Mouse (Mus musculus) stomach, embryonic 16.5 days (tissue): ENCODE measurements around the gene Irs2. TPM values are rescaled to one million over a fixed set of nuclear protein-coding genes. Genes with fewer than 3 reads are reported as not detected.

Source experiments
- ATAC-seq: fragments of 200-750 bp; cut with Nextera tagmentation; 2 replicates; pipeline ENCODE4 v1.8.0; 2017; ENCODE audit warnings: moderate number of reproducible peaks, moderate TSS enrichment; ENCODE audit not compliant: insufficient read depth, low FRiP score
- H3K27ac ChIP-seq: fragments of 300-500 bp; sonication (generic); 2 replicates; pipeline ENCODE4 v1.5.1; 2014; ENCODE audit warnings: low read length
- H3K27me3 ChIP-seq: fragments of 300-500 bp; sonication (generic); 2 replicates; pipeline ENCODE4 v1.6.1; 2014; ENCODE audit warnings: low read length, control low read depth, mixed read lengths; ENCODE audit not compliant: control insufficient read depth, insufficient read depth
- H3K36me3 ChIP-seq: fragments of 300-500 bp; sonication (generic); 2 replicates; pipeline ENCODE4 v1.6.1; 2014; ENCODE audit warnings: low read length; ENCODE audit not compliant: control insufficient read depth, insufficient read depth
- H3K4me1 ChIP-seq: fragments of 300-500 bp; sonication (generic); 2 replicates; pipeline ENCODE4 v1.6.1; 2014; ENCODE audit warnings: low read length, control low read depth, mixed read lengths; ENCODE audit not compliant: control insufficient read depth, insufficient read depth
- H3K4me2 ChIP-seq: fragments of 300-500 bp; sonication (generic); 2 replicates; pipeline ENCODE4 v1.6.1; 2014; ENCODE audit warnings: low read depth, low read length, mixed read lengths
- H3K4me3 ChIP-seq: fragments of 300-500 bp; sonication (generic); replicated peaks from 2 replicates; pipeline ENCODE4 v1.5.1; 2014; ENCODE audit warnings: mild to moderate bottlenecking, low read length
- H3K9ac ChIP-seq: fragments of 300-500 bp; sonication (generic); 2 replicates; pipeline ENCODE4 v1.6.1; 2014; ENCODE audit warnings: low read length
- H3K9me3 ChIP-seq: fragments of 300-500 bp; sonication (generic); replicated peaks from 2 replicates; pipeline ENCODE4 v1.6.1; 2016; ENCODE audit warnings: low read length, control low read depth; ENCODE audit not compliant: control insufficient read depth
- WGBS: fragments of 180-500 bp; shearing (Covaris S2); extraction: QIAGEN DNeasy Blood & Tissue Kit; methylation state at CpG from one replicate; pipeline ENCODE4 v1.1.7; 2014; 5-methylcytosine and 5-hydroxymethylcytosine counted together
- polyA plus RNA-seq: library from polyadenylated mRNA; unstranded; fragments of >200 nt; fragmentation: Nextera tagmentation; extraction: Ambion mirVana; gene quantifications from 2 replicates; pipeline ENCODE4 v1.2.1, GENCODE M21; 2015

The Irs2 gene
- polyA plus RNA-seq, 1 experiment from 2014 or later = 3.3 TPM

DNA sequence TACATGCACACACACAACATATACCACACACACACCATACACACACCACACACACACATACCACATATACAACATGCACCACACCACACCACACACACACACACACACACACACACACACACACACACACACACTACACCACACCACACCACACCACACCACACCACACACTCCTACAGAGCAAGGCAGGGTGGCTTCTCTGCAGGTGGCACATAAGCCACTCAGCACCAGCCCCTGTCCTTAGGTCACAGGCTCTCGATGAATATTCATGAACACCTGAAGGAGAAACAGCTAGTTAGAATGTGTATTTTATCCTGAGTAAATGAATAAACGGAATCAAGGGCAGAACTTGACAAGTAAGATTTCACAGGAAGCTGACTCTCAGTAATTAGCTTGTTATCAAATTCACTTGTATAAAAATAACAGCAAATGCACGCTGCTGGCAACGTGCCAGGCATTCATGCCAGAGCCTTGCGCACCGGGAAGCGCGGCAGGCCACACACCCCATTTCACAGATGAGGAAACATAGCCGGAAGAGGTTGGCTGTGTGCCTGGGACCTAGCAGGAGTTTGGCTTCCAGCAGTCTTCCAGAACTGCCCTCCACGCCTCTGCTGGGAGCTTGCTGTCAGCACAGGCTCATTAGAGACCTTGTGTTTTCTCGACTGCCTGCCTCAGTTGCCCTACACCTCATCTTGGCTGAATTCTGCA is 54.8 kb downstream of the Irs2 start:
- H3K9me3 ChIP-seq = no peaks in the 10 kb centered on the region
- H3K27ac ChIP-seq = no peak overlapping the region
- no peak overlapping the region for H3K9ac ChIP-seq
- H3K4me1 ChIP-seq = peaks cover 24% of the 10 kb centered on the region
- H3K36me3 ChIP-seq = no peaks in the 10 kb centered on the region
- no peaks in the 10 kb centered on the region for H3K27me3 ChIP-seq
- peak; percentile 71; the same call in 1 of the 2 replicates for ATAC-seq
- no peak overlapping the region for H3K4me3 ChIP-seq
- WGBS = 8% methylated on average over 11 of the region's 11 CpGs
- H3K4me2 ChIP-seq = no peak overlapping the region

DNA sequence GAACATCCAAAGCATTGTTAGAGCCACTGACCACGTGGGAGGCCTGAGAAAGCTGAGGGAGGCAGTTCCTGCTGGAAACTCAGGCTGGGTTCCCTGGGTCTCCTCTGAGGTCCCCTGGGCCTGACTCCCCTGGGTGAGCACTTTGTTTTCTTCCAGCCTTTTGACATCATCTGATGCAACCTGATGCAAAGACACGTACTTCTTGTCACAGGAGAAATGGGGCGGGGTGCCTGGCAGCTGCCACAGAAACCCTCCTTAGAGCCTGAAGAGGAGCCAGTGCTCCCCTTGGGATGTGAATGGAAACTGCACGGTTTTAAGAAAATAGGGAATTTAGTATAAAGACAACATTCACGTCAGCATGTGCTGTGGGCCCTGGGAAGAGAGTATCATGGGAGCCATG is 55.6 kb downstream of the Irs2 start:
- Histone ChIP-seq H3K4me3 (no peak overlapping the region), H3K9me3 (no peaks in the 10 kb centered on the region), H3K27ac (no peak overlapping the region), H3K36me3 (no peaks in the 10 kb centered on the region), H3K4me1 (peaks cover 22% of the 10 kb centered on the region), H3K27me3 (no peaks in the 10 kb centered on the region), H3K4me2 (no peak overlapping the region), H3K9ac (no peak overlapping the region)
- 48% methylated on average over 5 of the region's 5 CpGs for WGBS
- no peak for ATAC-seq

- no peaks in the 10 kb centered on the region for H3K36me3 ChIP-seq
- H3K9ac ChIP-seq = no peak overlapping the region
- H3K27ac ChIP-seq = no peak overlapping the region
- H3K9me3 ChIP-seq = no peaks in the 10 kb centered on the region
- WGBS = 85% methylated on average over 2 of the region's 2 CpGs
- no peaks in the 10 kb centered on the region for H3K27me3 ChIP-seq
- no peak for ATAC-seq
- peaks cover 19% of the 10 kb centered on the region for H3K4me1 ChIP-seq
- no peak overlapping the region for H3K4me2 ChIP-seq
- H3K4me3 ChIP-seq = no peak overlapping the region
Measured at GRCm38 (mm10) chr8:10952235-10952634, 56.0 kb downstream of the Irs2 start.

DNA sequence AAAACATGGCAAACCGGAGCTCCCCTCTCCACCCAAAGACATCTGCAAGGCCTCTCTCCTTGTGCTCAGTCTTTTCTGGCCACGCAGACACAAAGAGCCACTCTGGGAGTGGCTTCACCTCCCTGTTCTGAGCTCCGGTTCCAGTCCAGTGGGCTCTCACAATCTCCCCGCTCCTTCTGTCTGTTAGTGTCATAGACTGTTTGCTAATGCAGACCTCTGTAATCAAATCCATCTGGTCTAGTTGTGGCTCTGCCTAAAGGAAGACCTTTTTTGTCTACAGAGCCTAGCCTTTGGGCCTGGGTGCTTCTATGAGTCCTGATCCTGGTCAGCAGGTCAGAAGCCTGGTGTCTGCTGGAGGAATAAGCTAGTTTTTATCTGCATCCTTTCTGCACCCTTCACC is 56.7 kb downstream of the Irs2 start:
- Histone ChIP-seq H3K9ac (no peak overlapping the region), H3K27ac (no peak overlapping the region), H3K4me3 (no peak overlapping the region), H3K4me1 (peaks cover 23% of the 10 kb centered on the region), H3K36me3 (no peaks in the 10 kb centered on the region), H3K9me3 (no peaks in the 10 kb centered on the region), H3K27me3 (no peaks in the 10 kb centered on the region), H3K4me2 (no peak overlapping the region)
- ATAC-seq = no peak
- WGBS = 58% methylated on average over 4 of the region's 4 CpGs

DNA sequence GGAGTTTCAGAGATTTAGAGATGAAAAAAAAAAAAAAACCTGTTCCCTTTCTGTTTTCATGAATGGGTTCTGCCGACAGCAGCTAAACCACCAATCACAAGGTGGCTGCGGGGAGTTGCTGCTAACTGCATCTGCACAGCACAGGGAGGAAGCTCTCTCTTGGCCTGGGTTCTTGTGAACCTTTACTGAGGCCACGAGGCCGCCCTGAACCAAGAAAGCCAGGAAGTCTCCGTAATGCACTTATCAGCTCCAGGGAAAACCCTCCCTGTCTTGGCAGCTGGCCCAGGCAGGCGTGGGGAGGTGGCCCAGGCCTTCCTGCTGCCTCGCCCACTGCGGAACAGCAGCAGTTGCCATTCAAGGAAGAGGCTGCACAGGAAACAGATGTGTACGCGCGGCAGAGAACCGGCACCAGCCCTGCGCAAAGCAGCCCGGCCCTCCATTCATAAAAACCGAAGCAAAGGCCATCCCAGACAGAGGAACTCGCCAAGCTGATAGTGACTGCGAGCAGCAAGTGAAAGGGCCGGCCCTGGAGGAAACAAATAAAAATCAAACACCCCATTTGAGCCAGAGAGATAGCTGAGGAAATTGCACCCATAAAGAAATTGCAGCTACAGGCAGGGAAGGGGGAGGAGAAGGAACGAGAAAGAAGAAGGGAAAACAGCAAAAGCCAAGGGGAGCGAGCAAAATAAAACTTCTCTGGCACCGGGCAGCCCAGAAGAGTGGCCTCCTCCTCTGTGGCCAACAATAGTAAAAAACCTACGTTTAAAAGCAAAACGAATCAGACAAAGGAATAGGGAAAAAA is 62.1 kb downstream of the Irs2 start:
- Histone ChIP-seq H3K36me3 (no peaks in the 10 kb centered on the region), H3K4me3 (peak overlapping the region; percentile 21), H3K9me3 (no peaks in the 10 kb centered on the region), H3K4me2 (peak overlapping the region; percentile 52), H3K27ac (peak overlapping the region; percentile 84), H3K27me3 (0 out of 2 replicates have a peak, but pooled peaks cover 2% of the 10 kb centered on the region), H3K4me1 (peaks cover 36% of the 10 kb centered on the region), H3K9ac (peak overlapping the region; percentile 53)
- 2% methylated on average over 23 of the region's 23 CpGs for WGBS
- peak; percentile 95 for ATAC-seq

GRCm38 (mm10) chr8:10945490-10945889 is 62.8 kb downstream of the Irs2 start:
- H3K36me3 ChIP-seq = no peaks in the 10 kb centered on the region
- no peak overlapping the region for H3K4me3 ChIP-seq
- H3K27me3 ChIP-seq = 0 out of 2 replicates have a peak, but pooled peaks cover 2% of the 10 kb centered on the region
- WGBS = 59% methylated on average over 2 of the region's 2 CpGs
- H3K27ac ChIP-seq = peak overlapping the region; percentile 84
- H3K9ac ChIP-seq = peak overlapping the region; percentile 49; the same call in 1 of the 2 replicates
- H3K9me3 ChIP-seq = no peaks in the 10 kb centered on the region
- no peak for ATAC-seq
- H3K4me1 ChIP-seq = peaks cover 34% of the 10 kb centered on the region
- peak overlapping the region; percentile 52; the same call in 1 of the 2 replicates for H3K4me2 ChIP-seq

GRCm38 (mm10) chr8:10943314-10944060 is 64.8 kb downstream of the Irs2 start:
- ATAC-seq = no peak
- WGBS = 53% methylated on average over 9 of the region's 9 CpGs
- H3K4me1 ChIP-seq = peaks cover 34% of the 10 kb centered on the region
- peak overlapping the region; percentile 66 for H3K27ac ChIP-seq
- 0 out of 2 replicates have a peak, but pooled peaks cover 2% of the 10 kb centered on the region for H3K27me3 ChIP-seq
- H3K4me3 ChIP-seq = no peak overlapping the region
- no peaks in the 10 kb centered on the region for H3K36me3 ChIP-seq
- no peak overlapping the region for H3K9ac ChIP-seq
- no peak overlapping the region for H3K4me2 ChIP-seq
- H3K9me3 ChIP-seq = no peaks in the 10 kb centered on the region

DNA sequence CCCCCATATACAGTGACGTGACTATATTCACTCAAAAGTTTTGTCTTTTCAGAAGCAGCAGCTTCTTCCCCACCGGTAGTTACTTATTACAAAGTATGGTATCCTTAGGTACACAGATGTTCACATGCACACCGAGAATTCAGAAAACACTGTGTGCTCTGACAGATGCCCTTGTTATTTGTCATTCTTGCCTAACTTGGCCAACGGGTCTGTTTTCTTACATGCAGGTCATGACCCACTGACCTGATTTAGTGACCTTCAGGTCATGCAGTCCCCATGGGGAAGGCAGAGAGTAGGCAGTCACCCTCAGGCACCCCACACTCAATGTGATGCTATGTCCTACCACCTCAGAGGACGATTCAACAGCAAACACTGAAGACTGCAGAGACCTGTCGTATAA is 68.4 kb downstream of the Irs2 start:
- Histone ChIP-seq H3K9ac (no peak overlapping the region), H3K36me3 (no peaks in the 10 kb centered on the region), H3K9me3 (no peaks in the 10 kb centered on the region), H3K4me3 (no peak overlapping the region), H3K4me2 (no peak overlapping the region), H3K27ac (no peak overlapping the region), H3K27me3 (0 out of 2 replicates have a peak, but pooled peaks cover 2% of the 10 kb centered on the region), H3K4me1 (peaks cover 19% of the 10 kb centered on the region)
- ATAC-seq = no peak
- WGBS = 54% methylated on average over 6 of the region's 6 CpGs
